Mouse (Mus musculus): ENCODE results near the gene Fam104a.

The Fam104a gene

GRCm38 (mm10) chr11:113630642-113631041, 53.3 kb downstream of the Fam104a start:
- no peak for DNase-seq

- no peak for DNase-seq
These were observed 56.2 kb downstream of the Fam104a start for GRCm38 (mm10) chr11:113627785-113628184.

- DNase-seq, result no peak
These were observed 58.5 kb downstream of the Fam104a start for GRCm38 (mm10) chr11:113625437-113625836.

DNA sequence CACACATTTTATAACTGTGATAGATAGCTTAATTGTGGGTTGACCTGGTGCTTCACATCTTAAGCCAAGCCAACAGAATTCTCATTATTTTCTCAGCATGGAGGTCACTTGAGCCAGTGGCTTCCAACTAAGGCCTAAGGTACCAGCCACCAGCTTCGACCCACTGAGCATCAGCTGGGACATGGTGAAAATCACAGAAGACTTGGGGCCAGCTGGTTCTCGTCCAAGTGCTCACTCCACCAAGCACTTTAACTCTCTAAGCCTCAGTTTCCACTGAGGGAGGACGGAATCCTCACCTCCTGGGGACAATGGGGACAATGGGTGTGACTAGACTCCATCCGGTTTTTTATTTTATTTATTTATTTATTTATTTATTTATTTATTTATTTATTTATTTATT, 61.9 kb downstream of the Fam104a start:
- DNase-seq, result no peak

DNA sequence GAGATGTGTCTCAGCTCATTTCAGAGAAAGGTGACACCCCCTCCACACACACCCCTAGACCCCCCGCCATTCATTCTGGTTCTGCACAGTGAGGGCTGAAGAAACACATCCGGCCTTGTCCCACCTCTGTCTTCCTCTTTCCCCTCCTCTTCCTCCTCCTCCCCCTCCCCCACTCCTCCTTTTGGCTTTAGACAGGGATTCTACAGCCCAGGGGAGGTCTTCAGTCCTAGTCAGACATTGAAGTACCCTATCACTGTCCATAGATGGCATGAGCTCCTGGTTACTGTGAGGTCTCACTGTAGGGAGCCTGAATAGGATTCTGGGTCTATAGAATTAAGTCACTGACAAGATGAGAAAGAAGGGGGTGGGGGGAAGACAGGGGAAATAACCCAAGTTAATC, 63.0 kb downstream of the Fam104a start:
- DNase-seq, result no peak

- DNase-seq, result no peak
These were observed 64.4 kb downstream of the Fam104a start for GRCm38 (mm10) chr11:113619420-113620080.

GRCm38 (mm10) chr11:113618672-113619419, 65.1 kb downstream of the Fam104a start, which contains the start of gene Sstr2:
TSS of gene Sstr2 (plus strand) at chr11:113619342.
- DNase-seq, result peak; percentile 83

- no peak for DNase-seq
These were observed 65.7 kb downstream of the Fam104a start for GRCm38 (mm10) chr11:113618303-113618671.

DNA sequence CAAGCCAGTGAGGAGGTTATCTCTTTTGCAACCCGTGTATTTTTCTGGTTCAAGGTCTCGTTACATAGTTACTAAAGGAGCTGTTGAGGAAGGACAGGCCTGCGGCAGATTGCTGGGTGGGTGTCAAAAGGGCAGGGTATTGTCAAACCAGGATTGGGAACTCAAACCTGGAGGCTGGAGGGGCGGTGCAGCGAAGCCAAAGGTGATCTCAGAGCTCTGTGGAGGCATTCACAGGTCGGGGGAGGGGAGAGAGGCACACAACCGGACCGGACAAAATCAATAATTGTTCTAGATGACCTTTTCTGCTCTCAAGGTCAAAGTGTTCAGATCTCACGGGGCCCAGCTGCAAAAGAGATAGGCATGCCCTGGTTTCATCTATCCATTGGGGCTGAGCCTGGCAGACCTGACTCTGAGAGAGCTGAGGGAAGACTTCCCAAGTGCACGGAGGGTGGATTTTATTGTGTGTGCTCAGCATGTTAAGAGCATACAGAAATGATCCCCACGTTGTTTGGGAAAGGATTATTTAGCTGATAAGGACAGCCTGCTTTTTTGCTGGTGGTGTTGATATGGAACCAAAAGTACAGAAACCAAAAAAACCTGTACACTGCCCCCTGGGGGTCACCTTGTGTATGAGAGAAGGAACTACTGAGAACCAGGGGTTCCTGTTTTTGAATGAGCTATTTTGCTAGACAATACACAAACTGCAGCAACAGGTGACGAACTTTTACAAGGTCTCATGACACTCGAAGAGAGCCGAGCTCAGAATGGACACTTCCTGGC, 66.6 kb downstream of the Fam104a start:
- DNase-seq, result peak; percentile 81

DNA sequence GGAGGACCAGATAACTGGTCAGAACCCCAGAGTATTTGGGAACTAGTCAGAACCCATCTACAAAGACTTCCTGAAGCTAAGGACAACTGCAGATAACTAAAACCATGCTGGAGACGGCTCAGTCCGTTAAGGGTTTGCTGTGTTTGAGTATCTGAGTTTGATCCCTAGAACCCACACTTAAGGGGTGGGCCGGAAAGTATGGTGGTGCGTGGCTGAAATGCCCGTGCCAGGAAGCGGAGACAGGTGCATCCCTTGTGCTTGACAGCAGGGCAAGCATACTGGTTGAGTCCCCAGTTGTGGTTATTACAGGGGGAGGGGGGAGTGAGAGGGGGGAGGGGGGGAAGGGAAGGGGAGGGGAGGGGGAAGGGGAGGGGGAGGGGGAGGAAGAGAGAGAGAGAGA, 69.5 kb downstream of the Fam104a start:
- DNase-seq, result no peak

GRCm38 (mm10) chr11:113611664-113612611, 72.0 kb downstream of the Fam104a start:
- peak; percentile 49 for DNase-seq

Data from right cerebral cortex, postnatal 14 days (tissue).